Mouse (Mus musculus): Measurements from ENCODE around the gene Rbmy. TPM values are rescaled to one million over a fixed set of nuclear protein-coding genes. Genes with fewer than 3 reads are reported as not detected.
"Not testable (repeated sequence)": the region's sequence is repeated elsewhere in the genome, so short reads cannot be mapped to it uniquely, and the experiment has no call there.

Gene Rbmy
- not detected in 2 replicates for polyA plus RNA-seq (2011; ENCODE audit: insufficient read depth, insufficient read length, low replicate concordance, missing spikeins)

GRCm38 (mm10) chrY:2830380-2830779 is at the start of gene Rbmy, which contains the start of gene Gm10256:
Gene Rbmy, plus strand, starts transcription at chrY:2830680.
Gene Gm10256, plus strand, starts transcription at chrY:2830699.
- WGBS, result no CpG with 5 or more reads among the region's 9 CpGs
- H3K4me1 ChIP-seq (ENCODE audit: control insufficient read depth, insufficient read depth, low read length); H3K27ac ChIP-seq (ENCODE audit: control insufficient read depth, insufficient read depth, low read depth, low read length, poor library complexity); H3K4me3 ChIP-seq (replicated peaks; ENCODE audit: control insufficient read depth, low read depth, low read length): not testable (repeated sequence)

GRCm38 (mm10) chrY:2796105-2796504 is 34.4 kb upstream of the Rbmy start, which contains the start of gene Gm4064:
Gene Gm4064, minus strand, starts transcription at chrY:2796205.
- H3K4me1 ChIP-seq (ENCODE audit: control insufficient read depth, insufficient read depth, low read length); H3K27ac ChIP-seq (ENCODE audit: control insufficient read depth, insufficient read depth, low read depth, low read length, poor library complexity); H3K4me3 ChIP-seq (replicated peaks; ENCODE audit: control insufficient read depth, low read depth, low read length): not testable (repeated sequence)
- WGBS, result no CpG with 5 or more reads among the region's 8 CpGs

Other genes starting within 250 kb of the Rbmy start
- not detected in 2 replicates for gene H2al2c, start 231.6 kb upstream of the Rbmy start, polyA plus RNA-seq (2011; ENCODE audit: insufficient read depth, insufficient read length, low replicate concordance, missing spikeins)
- not detected in 2 replicates for gene Sry, start 167.0 kb upstream of the Rbmy start, polyA plus RNA-seq (2011; ENCODE audit: insufficient read depth, insufficient read length, low replicate concordance, missing spikeins)
- gene H2al2b, start 110.0 kb upstream of the Rbmy start, polyA plus RNA-seq (2011; ENCODE audit: insufficient read depth, insufficient read length, low replicate concordance, missing spikeins), result not detected in 2 replicates
- gene Gm4064, start 34.5 kb upstream of the Rbmy start, polyA plus RNA-seq (2011; ENCODE audit: insufficient read depth, insufficient read length, low replicate concordance, missing spikeins), result not detected in 2 replicates
- gene Gm10256, start within 50 bp of the Rbmy start, polyA plus RNA-seq (2011; ENCODE audit: insufficient read depth, insufficient read length, low replicate concordance, missing spikeins), result not detected in 2 replicates
- not detected in 2 replicates for gene Gm10352, start 70.3 kb downstream of the Rbmy start, polyA plus RNA-seq (2011; ENCODE audit: insufficient read depth, insufficient read length, low replicate concordance, missing spikeins)
- gene Gm29289, start 101.9 kb downstream of the Rbmy start, polyA plus RNA-seq (2011; ENCODE audit: insufficient read depth, insufficient read length, low replicate concordance, missing spikeins), result not detected in 2 replicates